Mouse (Mus musculus) midbrain, embryonic 10.5 days (tissue): ENCODE measurements around the gene Gm10570. TPM values are rescaled to one million over a fixed set of nuclear protein-coding genes. Genes with fewer than 3 reads are reported as not detected.
A peak's percentile ranks its signal among the peaks of the same experiment; 100 is the strongest.

Source experiments
- DNase-seq: peaks from one replicate; pipeline ENCODE4 v3.0.0-alpha.2; 2017; ENCODE audit warnings: low spot score
- H3K27ac ChIP-seq: fragments of 300-500 bp; sonication (generic); replicated peaks from 2 replicates; pipeline ENCODE4 v1.5.1; 2016; ENCODE audit warnings: mild to moderate bottlenecking
- H3K27me3 ChIP-seq: fragments of 300-500 bp; sonication (generic); 2 replicates; pipeline ENCODE4 v1.6.1; 2016; ENCODE audit warnings: low read depth, mild to moderate bottlenecking; ENCODE audit not compliant: poor library complexity, severe bottlenecking
- H3K36me3 ChIP-seq: fragments of 300-500 bp; sonication (generic); 2 replicates; pipeline ENCODE4 v1.6.1; 2016; ENCODE audit warnings: mild to moderate bottlenecking, moderate library complexity
- H3K4me1 ChIP-seq: fragments of 300-500 bp; sonication (generic); 2 replicates; pipeline ENCODE4 v1.6.1; 2016
- H3K4me3 ChIP-seq: fragments of 300-500 bp; sonication (generic); 2 replicates; pipeline ENCODE4 v1.5.1; 2016; ENCODE audit warnings: mild to moderate bottlenecking, moderate library complexity
- H3K9me3 ChIP-seq: fragments of 300-500 bp; sonication (generic); replicated peaks from 2 replicates; pipeline ENCODE4 v1.6.1; 2016; ENCODE audit warnings: mild to moderate bottlenecking
- WGBS: fragments of 180-500 bp; shearing (Covaris S2); methylation state at CpG from one replicate; pipeline ENCODE4 v1.1.7; 2016; 5-methylcytosine and 5-hydroxymethylcytosine counted together
- polyA plus RNA-seq: library from polyadenylated mRNA; unstranded; fragments of >200 nt; fragmentation: Nextera tagmentation; extraction: Ambion mirVana; gene quantifications from 2 replicates; pipeline ENCODE4 v1.2.1, GENCODE M21; 2016

Gm10570 gene
- not detected in 2 replicates for polyA plus RNA-seq

GRCm38 (mm10) chr4:130308231-130309081, at the start of gene Gm10570, which contains the start of gene Fabp3:
Gene Gm10570 (minus strand): TSS chr4:130308674.
Gene Fabp3 (plus strand): TSS chr4:130308595.
- H3K9me3 ChIP-seq: no peaks in the 10 kb centered on the region
- peaks cover 82% of the 10 kb centered on the region for H3K27me3 ChIP-seq
- peak within 1 kb of the TSS; percentile 68 for H3K27ac ChIP-seq
- 0 out of 2 replicates have a peak, but pooled peaks cover under 1% of the 10 kb centered on the region for H3K36me3 ChIP-seq
- peaks cover 31% of the 10 kb centered on the region for H3K4me1 ChIP-seq
- DNase-seq: peak; percentile 67
- WGBS: under 1% methylated on average over 52 of the region's 52 CpGs
- peak within 1 kb of the TSS; percentile 62 for H3K4me3 ChIP-seq

DNA sequence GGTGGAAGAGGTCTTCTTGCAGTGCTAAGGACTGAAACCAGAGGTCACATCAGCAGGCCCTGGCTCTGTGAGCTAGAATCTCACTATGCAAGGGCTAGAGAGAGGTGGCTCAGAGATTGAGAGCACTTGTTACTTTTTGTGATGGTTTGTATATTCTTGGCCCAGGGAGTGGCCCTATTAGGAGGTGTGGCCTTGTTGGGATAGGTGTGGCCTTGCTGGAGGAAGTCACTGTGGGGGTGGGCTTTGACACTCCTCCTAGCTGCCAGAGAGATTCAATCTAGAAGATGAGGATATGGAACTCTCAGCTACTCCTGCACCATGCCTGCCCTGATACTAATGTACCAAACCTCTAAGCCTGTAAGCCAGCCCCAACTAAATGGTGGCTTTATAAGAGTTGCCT, 49.5 kb upstream of the Gm10570 start:
- Histone ChIP-seq H3K9me3 (0 out of 2 replicates have a peak, but pooled peaks cover 3% of the 10 kb centered on the region), H3K27ac (no peak overlapping the region), H3K4me3 (no peak overlapping the region), H3K27me3 (no peaks in the 10 kb centered on the region), H3K36me3 (peaks cover 52% of the 10 kb centered on the region), H3K4me1 (peaks cover 27% of the 10 kb centered on the region)
- no peak for DNase-seq

DNA sequence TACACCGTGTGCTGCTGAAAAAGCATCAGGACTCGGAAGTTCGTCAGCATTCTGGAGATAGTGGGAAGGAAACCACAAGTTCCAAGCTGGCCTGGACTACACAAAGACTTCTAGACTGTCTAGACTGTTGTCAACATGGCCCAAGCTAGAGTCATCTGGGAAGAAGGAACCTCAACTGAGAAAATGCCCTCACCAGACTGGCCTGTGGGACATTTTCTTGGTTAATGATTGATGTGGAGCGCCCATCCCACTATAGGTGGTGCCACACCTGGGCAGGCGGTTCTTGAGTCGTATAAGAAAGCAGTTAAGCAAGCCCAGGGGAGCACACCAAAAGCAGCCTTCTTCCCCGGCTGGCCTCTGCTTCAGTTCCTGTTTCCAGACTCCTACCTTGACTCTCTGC, 44.1 kb upstream of the Gm10570 start:
- no peak overlapping the region for H3K27ac ChIP-seq
- DNase-seq: no peak
- H3K27me3 ChIP-seq: no peaks in the 10 kb centered on the region
- 0 out of 2 replicates have a peak, but pooled peaks cover 3% of the 10 kb centered on the region for H3K9me3 ChIP-seq
- H3K4me3 ChIP-seq: no peak overlapping the region
- no peaks in the 10 kb centered on the region for H3K4me1 ChIP-seq
- 94% methylated on average over 7 of the region's 7 CpGs for WGBS
- peaks cover 91% of the 10 kb centered on the region for H3K36me3 ChIP-seq

GRCm38 (mm10) chr4:130350690-130351422, 42.4 kb upstream of the Gm10570 start:
- 92% methylated on average over 16 of the region's 16 CpGs for WGBS

GRCm38 (mm10) chr4:130349666-130350065, 41.2 kb upstream of the Gm10570 start:
- H3K27ac ChIP-seq: no peak overlapping the region
- H3K36me3 ChIP-seq: peaks cover 94% of the 10 kb centered on the region
- no peak overlapping the region for H3K4me3 ChIP-seq
- no peaks in the 10 kb centered on the region for H3K27me3 ChIP-seq
- H3K4me1 ChIP-seq: no peaks in the 10 kb centered on the region
- no peaks in the 10 kb centered on the region for H3K9me3 ChIP-seq
- DNase-seq: no peak
- WGBS: 94% methylated on average over 6 of the region's 6 CpGs

More at GRCm38 (mm10) chr4:130350690-130351422, 42.4 kb upstream of the Gm10570 start:
- Histone ChIP-seq H3K4me1 (no peaks in the 10 kb centered on the region), H3K27ac (no peak overlapping the region), H3K9me3 (no peaks in the 10 kb centered on the region), H3K36me3 (peaks cover 92% of the 10 kb centered on the region), H3K27me3 (no peaks in the 10 kb centered on the region), H3K4me3 (no peak overlapping the region)
- DNase-seq: no peak

DNA sequence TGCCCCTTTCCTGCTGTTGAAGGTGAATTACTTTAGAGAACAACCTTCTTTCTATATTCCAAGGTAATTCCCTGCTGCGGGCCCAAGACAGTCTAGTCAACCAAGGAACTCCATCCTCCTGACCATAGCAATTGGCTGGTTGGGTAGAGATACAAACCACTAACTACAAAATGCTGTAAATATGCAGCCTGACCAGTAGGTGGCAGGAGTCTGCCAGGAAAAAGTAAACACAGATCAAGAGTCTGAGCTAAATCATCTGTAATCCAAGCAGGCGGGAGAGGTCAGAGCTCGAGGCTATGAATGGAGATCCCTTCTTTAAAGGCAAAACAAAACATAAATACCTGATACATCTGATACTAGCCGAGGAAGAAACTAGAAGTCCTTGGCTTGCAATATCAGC, 33.2 kb upstream of the Gm10570 start:
- no peaks in the 10 kb centered on the region for H3K27me3 ChIP-seq
- WGBS: 36% methylated on average over 4 of the region's 4 CpGs
- H3K9me3 ChIP-seq: no peaks in the 10 kb centered on the region
- H3K4me3 ChIP-seq: no peak overlapping the region
- peaks cover 58% of the 10 kb centered on the region for H3K36me3 ChIP-seq
- no peak overlapping the region for H3K27ac ChIP-seq
- no peaks in the 10 kb centered on the region for H3K4me1 ChIP-seq
- peak; percentile 48 for DNase-seq

- no peak for DNase-seq
- Histone ChIP-seq H3K27me3 (no peaks in the 10 kb centered on the region), H3K36me3 (peaks cover 67% of the 10 kb centered on the region), H3K4me3 (no peak overlapping the region), H3K9me3 (no peaks in the 10 kb centered on the region), H3K27ac (no peak overlapping the region), H3K4me1 (no peaks in the 10 kb centered on the region)
- WGBS: 92% methylated on average over 5 of the region's 5 CpGs
These were observed 27.4 kb upstream of the Gm10570 start for GRCm38 (mm10) chr4:130335867-130336266.

DNA sequence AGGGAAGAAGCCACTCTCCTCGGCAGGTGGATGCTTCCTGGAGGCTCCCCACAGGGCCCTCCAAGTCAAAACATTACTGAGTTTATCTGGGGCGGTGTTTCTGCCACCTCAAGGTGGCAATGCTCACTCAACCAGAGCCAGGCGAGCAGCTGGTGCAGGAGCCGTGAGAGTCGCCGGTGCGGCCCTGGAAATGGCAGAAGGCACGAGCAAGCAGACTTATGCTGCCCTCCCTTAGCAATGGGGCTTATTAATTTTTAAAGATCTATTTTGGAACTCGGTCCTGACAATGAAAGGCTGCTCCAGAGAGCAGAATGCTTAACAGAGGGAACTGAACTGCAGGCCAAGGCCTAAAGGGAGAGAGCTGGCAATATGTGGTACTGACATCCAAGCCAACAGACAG, 18.9 kb upstream of the Gm10570 start:
- no peak for DNase-seq
- no peaks in the 10 kb centered on the region for H3K4me1 ChIP-seq
- peaks cover 73% of the 10 kb centered on the region for H3K36me3 ChIP-seq
- H3K9me3 ChIP-seq: no peaks in the 10 kb centered on the region
- H3K27ac ChIP-seq: no peak overlapping the region
- WGBS: 88% methylated on average over 9 of the region's 9 CpGs
- no peak overlapping the region for H3K4me3 ChIP-seq
- H3K27me3 ChIP-seq: no peaks in the 10 kb centered on the region

DNA sequence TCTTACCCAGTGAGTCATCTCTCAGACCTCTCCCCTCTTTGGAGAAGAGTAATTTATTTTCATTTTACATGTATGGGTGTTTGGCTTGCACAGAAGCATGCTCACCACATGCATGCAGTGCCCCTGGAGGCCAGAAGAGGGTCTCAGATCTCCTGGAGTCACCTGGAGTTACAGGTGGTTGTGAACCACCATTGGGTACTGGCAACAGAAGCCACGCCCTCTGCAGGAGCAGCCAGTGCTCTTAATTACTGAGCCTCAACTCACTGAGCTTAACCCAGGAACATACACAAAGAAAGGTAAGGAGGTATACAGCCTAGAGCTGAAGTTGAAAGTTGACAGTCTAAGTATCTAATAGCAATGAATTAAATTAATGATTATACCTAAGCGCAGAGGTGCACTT, 17.0 kb upstream of the Gm10570 start:
- WGBS: 91% methylated on average over 2 of the region's 2 CpGs
- Histone ChIP-seq H3K4me3 (no peak overlapping the region), H3K36me3 (peaks cover 83% of the 10 kb centered on the region), H3K4me1 (no peaks in the 10 kb centered on the region), H3K27me3 (no peaks in the 10 kb centered on the region), H3K27ac (no peak overlapping the region), H3K9me3 (no peaks in the 10 kb centered on the region)
- no peak for DNase-seq

- Histone ChIP-seq H3K27me3 (no peaks in the 10 kb centered on the region), H3K4me3 (no peak overlapping the region), H3K36me3 (peaks cover 94% of the 10 kb centered on the region), H3K27ac (no peak overlapping the region), H3K9me3 (no peaks in the 10 kb centered on the region), H3K4me1 (no peaks in the 10 kb centered on the region)
- 90% methylated on average over 5 of the region's 5 CpGs for WGBS
- no peak for DNase-seq
These were observed 15.1 kb upstream of the Gm10570 start for GRCm38 (mm10) chr4:130323607-130324006.

DNA sequence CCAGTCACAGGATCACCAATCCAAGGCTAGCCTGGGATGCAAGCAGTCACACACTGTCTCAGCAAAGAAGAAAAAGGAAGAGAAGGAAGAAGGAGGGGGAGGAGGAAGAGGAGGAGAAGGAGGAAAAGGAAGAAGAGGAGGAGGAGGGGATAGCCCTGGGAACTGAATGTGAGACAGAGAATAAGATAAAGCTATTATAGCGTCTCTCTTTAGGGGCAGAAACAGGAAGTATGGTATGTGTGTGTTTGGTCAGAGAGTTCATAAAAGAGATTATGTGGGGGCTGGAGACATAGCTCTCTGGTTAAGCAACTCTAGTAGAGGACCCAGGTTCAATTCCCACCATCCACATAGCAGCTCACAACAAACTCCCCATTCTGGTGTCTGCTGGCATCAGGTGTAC, 14.7 kb upstream of the Gm10570 start:
- H3K4me3 ChIP-seq: no peak overlapping the region
- H3K27me3 ChIP-seq: no peaks in the 10 kb centered on the region
- 85% methylated on average over 1 of the region's 1 CpGs for WGBS
- no peak overlapping the region for H3K27ac ChIP-seq
- H3K9me3 ChIP-seq: no peaks in the 10 kb centered on the region
- no peak for DNase-seq
- peaks cover 92% of the 10 kb centered on the region for H3K36me3 ChIP-seq
- H3K4me1 ChIP-seq: no peaks in the 10 kb centered on the region

DNA sequence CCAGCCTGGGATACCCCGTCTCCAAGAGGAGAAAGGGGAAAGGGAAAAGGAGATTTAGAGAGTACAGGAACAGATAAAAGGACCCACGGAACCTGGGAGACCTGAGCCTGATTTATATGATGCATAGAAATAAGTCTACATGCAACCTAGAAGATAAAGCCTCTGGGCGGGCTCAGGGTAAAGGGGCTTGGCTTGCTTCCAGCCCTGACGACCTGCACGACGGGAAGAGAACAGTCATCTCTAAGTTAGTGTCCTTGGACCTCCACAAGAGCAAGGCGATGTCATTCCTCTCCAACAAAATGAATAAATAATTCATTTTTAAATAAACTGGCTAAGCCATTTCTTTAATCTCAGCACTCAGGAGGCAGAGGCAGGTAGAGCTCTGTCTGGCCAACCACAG, 14.1 kb upstream of the Gm10570 start:
- Histone ChIP-seq H3K4me3 (no peak overlapping the region), H3K27ac (no peak overlapping the region), H3K4me1 (no peaks in the 10 kb centered on the region), H3K9me3 (no peaks in the 10 kb centered on the region), H3K36me3 (peaks cover 86% of the 10 kb centered on the region), H3K27me3 (no peaks in the 10 kb centered on the region)
- DNase-seq: no peak
- 92% methylated on average over 7 of the region's 7 CpGs for WGBS

- Histone ChIP-seq H3K27ac (no peak overlapping the region), H3K4me3 (no peak overlapping the region), H3K4me1 (no peaks in the 10 kb centered on the region), H3K9me3 (no peaks in the 10 kb centered on the region), H3K36me3 (peaks cover 84% of the 10 kb centered on the region), H3K27me3 (no peaks in the 10 kb centered on the region)
- no peak for DNase-seq
- 87% methylated on average over 7 of the region's 7 CpGs for WGBS
These were observed 13.2 kb upstream of the Gm10570 start for GRCm38 (mm10) chr4:130321640-130322039.
